Mouse (Mus musculus) liver, embryonic 14.5 days (tissue): ENCODE results near the gene Nubpl. TPM values are rescaled to one million over a fixed set of nuclear protein-coding genes. Genes with fewer than 3 reads are reported as not detected.
A peak's percentile ranks its signal among the peaks of the same experiment; 100 is the strongest.
"Not testable (repeated sequence)": the region's sequence is repeated elsewhere in the genome, so short reads cannot be mapped to it uniquely, and the experiment has no call there.

Source experiments
- ATAC-seq: fragments of 200-750 bp; cut with Nextera tagmentation; 2 replicates; pipeline ENCODE4 v1.8.0; 2017; ENCODE audit warnings: moderate number of reproducible peaks, mild to moderate bottlenecking, moderate library complexity; ENCODE audit not compliant: insufficient read depth
- DNase-seq, 3 experiments: peaks; one replicate each; pipeline ENCODE4 v3.0.0-alpha.2; 2012 to 2013; ENCODE audit warnings: low read depth in 3 of 3, low spot score in 3 of 3
- H3K27ac ChIP-seq: fragments of 300-500 bp; sonication (generic); 2 replicates; pipeline ENCODE4 v1.5.1; 2014; ENCODE audit warnings: moderate library complexity, mild to moderate bottlenecking, control low read depth, inconsistent platforms
- H3K27me3 ChIP-seq: fragments of 300-500 bp; sonication (generic); 2 replicates; pipeline ENCODE4 v1.6.1; 2014; ENCODE audit warnings: mild to moderate bottlenecking, low read length, moderate library complexity; ENCODE audit not compliant: control insufficient read depth, insufficient read depth
- H3K36me3 ChIP-seq: fragments of 300-500 bp; sonication (generic); replicated peaks from 2 replicates; pipeline ENCODE4 v1.6.1; 2014; ENCODE audit warnings: low read depth; ENCODE audit not compliant: control insufficient read depth, insufficient read depth
- H3K4me1 ChIP-seq, 2 experiments: fragments of 200-500 bp in 1 of 2; fragments of 300-500 bp in 1 of 2; sonication (generic) in 1 of 2; replicated peaks; 2 replicates each; pipeline ENCODE4 v1.6.1; 2012 to 2014; ENCODE audit warnings: antibody characterized with exemption in 1 of 2, inconsistent platforms in 1 of 2, low read length in 1 of 2; ENCODE audit not compliant: control insufficient read depth in 2 of 2, insufficient read depth in 2 of 2
- H3K4me2 ChIP-seq: fragments of 300-500 bp; sonication (generic); 2 replicates; pipeline ENCODE4 v1.6.1; 2014; ENCODE audit warnings: low read depth, mild to moderate bottlenecking, control low read depth, moderate library complexity
- H3K4me3 ChIP-seq, 2 experiments: fragments of 200-500 bp in 1 of 2; fragments of 300-500 bp in 1 of 2; sonication (generic) in 1 of 2; 2 replicates each; pipeline ENCODE4 v1.5.1; 2012 to 2014; ENCODE audit warnings: low read depth in 2 of 2, low read length in 2 of 2, mild to moderate bottlenecking in 2 of 2, control low read depth in 1 of 2, inconsistent platforms in 1 of 2, moderate library complexity in 1 of 2; ENCODE audit not compliant: insufficient read depth in 1 of 2
- H3K9ac ChIP-seq: fragments of 300-500 bp; sonication (generic); replicated peaks from 2 replicates; pipeline ENCODE4 v1.6.1; 2014; ENCODE audit warnings: mild to moderate bottlenecking, control low read depth, moderate library complexity
- H3K9me3 ChIP-seq: fragments of 300-500 bp; sonication (generic); 2 replicates; pipeline ENCODE4 v1.6.1; 2016; ENCODE audit warnings: low read length, mixed read lengths; ENCODE audit not compliant: control insufficient read depth
- CTCF ChIP-seq: IDR thresholded peaks from 2 replicates; pipeline ENCODE4 v1.5.1; 2016; ENCODE audit warnings: antibody characterized with exemption, low read depth, control low read depth
- EP300 ChIP-seq: IDR thresholded peaks from 2 replicates; pipeline ENCODE4 v1.6.1; 2016; ENCODE audit warnings: antibody characterized with exemption, low read depth
- WGBS: fragments of 180-500 bp; shearing (Covaris S2); extraction: QIAGEN DNeasy Blood & Tissue Kit; methylation state at CpG from one replicate; pipeline ENCODE4 v1.1.7; 2014; ENCODE audit not compliant: insufficient replicate concordance; 5-methylcytosine and 5-hydroxymethylcytosine counted together
- polyA plus RNA-seq, 2 experiments: library from polyadenylated mRNA; depleted of rRNA in 1 of 2; stranded (reverse) in 1 of 2; unstranded in 1 of 2; fragments of >200 nt; fragmentation: Nextera tagmentation in 1 of 2; extraction: Ambion mirVana in 1 of 2; gene quantifications; 2 replicates each; pipeline versions ENCODE4 v1.2.1 to v1.2.3; 2012 to 2014

Gene Nubpl
- polyA plus RNA-seq (2012; rRNA removed) (1.1 and 1.9 TPM in 2 replicates), polyA plus RNA-seq (2014; fragmentation: Nextera tagmentation; extraction: Ambion mirVana) (4.7 and 5.0 TPM in 2 replicates)

DNA sequence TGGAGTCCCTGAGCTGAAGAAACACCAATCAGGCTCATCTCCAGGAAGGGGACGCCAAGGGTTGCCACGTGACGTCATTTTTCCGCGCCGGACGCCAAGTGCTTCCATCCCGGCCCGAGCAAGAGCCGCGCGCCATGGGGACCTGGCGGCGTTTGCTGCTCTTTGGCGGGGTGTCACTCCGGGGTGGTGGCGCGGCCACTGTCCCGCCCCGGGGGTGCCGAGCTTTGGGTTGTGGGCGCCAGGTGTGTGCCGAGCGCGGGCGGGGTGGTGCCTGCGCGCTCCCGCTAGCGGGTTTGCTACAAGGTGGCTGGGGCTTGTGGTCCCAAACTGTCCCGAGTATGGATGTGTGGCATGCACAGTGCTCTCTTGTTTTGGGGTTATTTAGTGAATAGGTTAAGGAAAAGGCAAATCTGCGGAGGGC is at the start of gene Nubpl:
Gene Nubpl (plus strand): TSS at position 88 of the 421 bp plus-strand sequence.
- peak; percentile 94 for ATAC-seq
- WGBS, result under 1% methylated on average over 32 of the region's 32 CpGs
- H3K27me3 ChIP-seq, result no peaks in the 10 kb centered on the region
- no peaks in the 10 kb centered on the region for H3K9me3 ChIP-seq
- no peaks in the 10 kb centered on the region for H3K36me3 ChIP-seq
- H3K4me2 ChIP-seq, result peak within 1 kb of the TSS; percentile 65
- H3K27ac ChIP-seq, result no peak within 1 kb of the TSS
- H3K4me3 ChIP-seq, result peak within 1 kb of the TSS; percentile 82 to 87
- H3K9ac ChIP-seq, result peak within 1 kb of the TSS; percentile 70
- no peaks in the 10 kb centered on the region for H3K4me1 ChIP-seq
- peak; percentile 81 to 85 (median 83) for DNase-seq
- no peak for TF ChIP-seq CTCF
- TF ChIP-seq EP300, result no peak

DNA sequence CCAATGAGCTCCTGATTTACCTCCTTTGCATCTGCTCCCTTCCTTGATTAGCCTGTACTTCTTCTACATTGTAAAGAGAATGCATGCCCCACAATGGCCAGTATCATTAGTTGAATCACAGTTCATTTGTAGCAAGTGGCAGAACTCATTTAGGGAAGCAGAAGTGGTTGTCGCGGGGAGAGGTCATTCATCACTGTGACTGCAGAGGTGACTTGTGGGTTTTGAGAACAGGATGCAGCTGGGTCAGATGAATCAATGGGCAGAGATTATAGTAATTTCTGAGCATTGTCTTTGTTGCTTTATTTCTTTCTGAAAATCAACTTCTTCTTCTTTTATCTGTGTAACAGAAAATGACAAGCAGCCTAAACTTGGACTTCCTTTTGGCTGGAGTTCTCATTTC is 48.2 kb upstream of the Nubpl start:
- Histone ChIP-seq H3K27ac (no peak overlapping the region), H3K9ac (no peak overlapping the region), H3K4me3 (no peak overlapping the region), H3K9me3 (no peaks in the 10 kb centered on the region), H3K4me2 (no peak overlapping the region), H3K4me1 (no peaks in the 10 kb centered on the region), H3K36me3 (no peaks in the 10 kb centered on the region), H3K27me3 (no peaks in the 10 kb centered on the region)
- no peak for ATAC-seq
- TF ChIP-seq CTCF (no peak), EP300 (no peak)
- DNase-seq, result peak in 2 of 3 experiments; percentile 4 to 9
- 12% methylated on average over 2 of the region's 2 CpGs for WGBS

GRCm38 (mm10) chr12:52079296-52079695 is 18.2 kb upstream of the Nubpl start:
- not testable (repeated sequence) for H3K4me2 ChIP-seq, H3K27ac ChIP-seq, H3K36me3 ChIP-seq, H3K9me3 ChIP-seq, ATAC-seq, H3K27me3 ChIP-seq, H3K4me3 ChIP-seq, H3K4me1 ChIP-seq, H3K9ac ChIP-seq, DNase-seq
- WGBS, result 13% methylated on average over 1 of the region's 3 CpGs

DNA sequence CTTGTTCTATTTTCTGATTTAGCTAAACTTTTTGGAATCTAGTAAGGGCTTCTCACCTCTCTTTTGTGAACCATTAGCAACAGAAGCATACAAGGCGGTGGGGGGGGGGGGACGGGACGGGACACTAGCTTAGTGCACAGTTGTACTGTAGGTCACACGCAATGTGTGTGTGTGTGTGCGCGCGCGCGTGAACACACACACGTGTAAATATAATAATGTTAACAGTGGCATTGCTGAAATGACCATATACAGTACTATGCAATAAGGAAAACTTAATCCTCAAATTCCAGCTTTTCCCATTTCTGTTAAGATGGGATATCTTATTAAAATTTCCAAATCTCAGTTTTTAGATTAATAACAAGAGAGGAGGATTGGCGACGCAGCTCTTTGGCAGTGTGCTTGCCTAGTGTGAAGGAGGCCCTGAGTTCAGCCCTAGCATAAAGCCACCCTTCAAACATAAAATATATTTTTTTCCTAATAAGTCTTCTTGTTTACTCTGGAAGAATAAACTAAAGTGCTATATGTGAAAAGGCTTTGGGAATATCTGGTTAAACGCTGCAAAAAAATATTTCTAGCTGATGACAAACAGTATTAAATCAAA is 388 bp upstream of the Nubpl start:
- Histone ChIP-seq H3K27me3 (no peaks in the 10 kb centered on the region), H3K27ac (no peak overlapping the region), H3K4me1 (no peaks in the 10 kb centered on the region), H3K9me3 (no peaks in the 10 kb centered on the region), H3K9ac (no peak overlapping the region), H3K4me2 (peak overlapping the region; percentile 65), H3K36me3 (no peaks in the 10 kb centered on the region), H3K4me3 (peak overlapping the region; percentile 82 to 87)
- TF ChIP-seq CTCF, result no peak
- TF ChIP-seq EP300, result no peak
- DNase-seq, result no peak
- WGBS, result 65% methylated on average over 13 of the region's 13 CpGs
- ATAC-seq, result peak; percentile 46; the same call in 1 of the 2 replicates

DNA sequence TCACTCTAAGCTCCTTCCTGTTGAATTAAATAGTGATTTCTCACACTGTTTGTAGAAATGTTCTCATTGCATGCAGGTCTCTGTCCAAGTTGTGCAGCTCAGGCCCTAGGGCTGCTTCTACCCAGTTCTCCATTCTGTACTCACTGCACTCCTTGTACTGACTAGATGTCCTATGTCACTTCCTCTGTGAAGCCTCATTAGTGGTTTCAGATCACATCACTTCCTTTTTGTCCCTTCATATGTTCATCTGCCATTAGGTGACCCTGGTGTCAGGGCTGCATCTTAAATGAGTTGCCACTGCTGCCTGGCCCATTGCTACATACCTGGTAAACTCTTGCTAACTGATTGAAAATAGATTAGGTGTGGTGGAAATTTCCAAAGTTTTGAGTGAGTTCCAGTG is 22.7 kb downstream of the Nubpl start:
- no peaks in the 10 kb centered on the region; a peak in 1 of 4 replicates for H3K4me1 ChIP-seq
- no peak overlapping the region for H3K9ac ChIP-seq
- H3K4me3 ChIP-seq, result no peak overlapping the region
- H3K27me3 ChIP-seq, result no peaks in the 10 kb centered on the region
- no peaks in the 10 kb centered on the region for H3K36me3 ChIP-seq
- no peak for TF ChIP-seq EP300
- TF ChIP-seq CTCF, result no peak
- H3K4me2 ChIP-seq, result no peak overlapping the region
- H3K9me3 ChIP-seq, result no peaks in the 10 kb centered on the region
- DNase-seq, result no peak
- H3K27ac ChIP-seq, result no peak overlapping the region
- ATAC-seq, result no peak
